Mouse (Mus musculus): Measurements from ENCODE around the gene Fchsd2. TPM values are rescaled to one million over a fixed set of nuclear protein-coding genes. Genes with fewer than 3 reads are reported as not detected.

The Fchsd2 gene
- polyA plus RNA-seq, 1 experiment from 2014 or later = 33.1 TPM

GRCm38 (mm10) chr7:101282721-101283120, 190.1 kb downstream of the Fchsd2 start:
- no peaks in the 10 kb centered on the region for H3K9me3 ChIP-seq (ENCODE audit: control insufficient read depth, low read depth, low read length)
- no peaks in the 10 kb centered on the region for H3K27me3 ChIP-seq (ENCODE audit: control insufficient read depth, insufficient read depth, low read length)
- no peak for ATAC-seq (ENCODE audit: insufficient number of reproducible peaks, insufficient read depth, low FRiP score, low read depth)
- H3K36me3 ChIP-seq (ENCODE audit: control insufficient read depth, insufficient read depth, low read length) = peaks cover 48% of the 10 kb centered on the region
- H3K4me1 ChIP-seq (ENCODE audit: control insufficient read depth, insufficient read depth, low read length) = no peaks in the 10 kb centered on the region
- no peak overlapping the region for H3K4me3 ChIP-seq (ENCODE audit: low read depth, low read length)
- H3K27ac ChIP-seq (ENCODE audit: low read length) = no peak overlapping the region
- no peak overlapping the region for H3K9ac ChIP-seq (replicated peaks; ENCODE audit: low read depth, low read length)
- 89% methylated on average over 3 of the region's 3 CpGs for WGBS
- H3K4me2 ChIP-seq (replicated peaks; ENCODE audit: low read depth, low read length) = no peak overlapping the region

- no peaks in the 10 kb centered on the region for H3K27me3 ChIP-seq (ENCODE audit: control insufficient read depth, insufficient read depth, low read length)
- 90% methylated on average over 1 of the region's 1 CpGs for WGBS
- no peak for ATAC-seq (ENCODE audit: insufficient number of reproducible peaks, insufficient read depth, low FRiP score, low read depth)
- H3K4me1 ChIP-seq (ENCODE audit: control insufficient read depth, insufficient read depth, low read length) = no peaks in the 10 kb centered on the region
- no peaks in the 10 kb centered on the region for H3K9me3 ChIP-seq (ENCODE audit: control insufficient read depth, low read depth, low read length)
- peaks cover 34% of the 10 kb centered on the region for H3K36me3 ChIP-seq (ENCODE audit: control insufficient read depth, insufficient read depth, low read length)
- no peak overlapping the region for H3K4me3 ChIP-seq (ENCODE audit: low read depth, low read length)
- no peak overlapping the region for H3K9ac ChIP-seq (replicated peaks; ENCODE audit: low read depth, low read length)
- no peak overlapping the region for H3K4me2 ChIP-seq (replicated peaks; ENCODE audit: low read depth, low read length)
- no peak overlapping the region for H3K27ac ChIP-seq (ENCODE audit: low read length)
Measured at GRCm38 (mm10) chr7:101284504-101284903, 191.8 kb downstream of the Fchsd2 start.

GRCm38 (mm10) chr7:101286891-101287290, 194.2 kb downstream of the Fchsd2 start:
- H3K9me3 ChIP-seq (ENCODE audit: control insufficient read depth, low read depth, low read length) = no peaks in the 10 kb centered on the region
- no peak overlapping the region for H3K4me2 ChIP-seq (replicated peaks; ENCODE audit: low read depth, low read length)
- H3K27ac ChIP-seq (ENCODE audit: low read length) = no peak overlapping the region
- WGBS = 84% methylated on average over 4 of the region's 4 CpGs
- no peaks in the 10 kb centered on the region for H3K27me3 ChIP-seq (ENCODE audit: control insufficient read depth, insufficient read depth, low read length)
- ATAC-seq (ENCODE audit: insufficient number of reproducible peaks, insufficient read depth, low FRiP score, low read depth) = no peak
- peaks cover 39% of the 10 kb centered on the region for H3K36me3 ChIP-seq (ENCODE audit: control insufficient read depth, insufficient read depth, low read length)
- no peak overlapping the region for H3K4me3 ChIP-seq (ENCODE audit: low read depth, low read length)
- H3K9ac ChIP-seq (replicated peaks; ENCODE audit: low read depth, low read length) = no peak overlapping the region
- no peaks in the 10 kb centered on the region for H3K4me1 ChIP-seq (ENCODE audit: control insufficient read depth, insufficient read depth, low read length)

- H3K9ac ChIP-seq (replicated peaks; ENCODE audit: low read depth, low read length) = no peak overlapping the region
- 85% methylated on average over 2 of the region's 2 CpGs for WGBS
- H3K27me3 ChIP-seq (ENCODE audit: control insufficient read depth, insufficient read depth, low read length) = no peaks in the 10 kb centered on the region
- H3K27ac ChIP-seq (ENCODE audit: low read length) = no peak overlapping the region
- no peak for ATAC-seq (ENCODE audit: insufficient number of reproducible peaks, insufficient read depth, low FRiP score, low read depth)
- no peak overlapping the region for H3K4me3 ChIP-seq (ENCODE audit: low read depth, low read length)
- H3K4me1 ChIP-seq (ENCODE audit: control insufficient read depth, insufficient read depth, low read length) = no peaks in the 10 kb centered on the region
- H3K9me3 ChIP-seq (ENCODE audit: control insufficient read depth, low read depth, low read length) = no peaks in the 10 kb centered on the region
- no peak overlapping the region for H3K4me2 ChIP-seq (replicated peaks; ENCODE audit: low read depth, low read length)
- H3K36me3 ChIP-seq (ENCODE audit: control insufficient read depth, insufficient read depth, low read length) = peaks cover 33% of the 10 kb centered on the region
Measured at GRCm38 (mm10) chr7:101287820-101288219, 195.2 kb downstream of the Fchsd2 start.

- no peaks in the 10 kb centered on the region for H3K4me1 ChIP-seq (ENCODE audit: control insufficient read depth, insufficient read depth, low read length)
- H3K27me3 ChIP-seq (ENCODE audit: control insufficient read depth, insufficient read depth, low read length) = no peaks in the 10 kb centered on the region
- no peaks in the 10 kb centered on the region for H3K9me3 ChIP-seq (ENCODE audit: control insufficient read depth, low read depth, low read length)
- H3K4me2 ChIP-seq (replicated peaks; ENCODE audit: low read depth, low read length) = no peak overlapping the region
- H3K4me3 ChIP-seq (ENCODE audit: low read depth, low read length) = no peak overlapping the region
- WGBS = 36% methylated on average over 4 of the region's 4 CpGs
- no peak overlapping the region for H3K9ac ChIP-seq (replicated peaks; ENCODE audit: low read depth, low read length)
- ATAC-seq (ENCODE audit: insufficient number of reproducible peaks, insufficient read depth, low FRiP score, low read depth) = no peak
- H3K36me3 ChIP-seq (ENCODE audit: control insufficient read depth, insufficient read depth, low read length) = peaks cover 27% of the 10 kb centered on the region
- no peak overlapping the region for H3K27ac ChIP-seq (ENCODE audit: low read length)
Measured at GRCm38 (mm10) chr7:101288436-101288835, 195.8 kb downstream of the Fchsd2 start.

GRCm38 (mm10) chr7:101290401-101290800, 197.7 kb downstream of the Fchsd2 start:
- no peak for ATAC-seq (ENCODE audit: insufficient number of reproducible peaks, insufficient read depth, low FRiP score, low read depth)
- no peaks in the 10 kb centered on the region for H3K9me3 ChIP-seq (ENCODE audit: control insufficient read depth, low read depth, low read length)
- H3K36me3 ChIP-seq (ENCODE audit: control insufficient read depth, insufficient read depth, low read length) = peaks cover 22% of the 10 kb centered on the region
- no peaks in the 10 kb centered on the region for H3K27me3 ChIP-seq (ENCODE audit: control insufficient read depth, insufficient read depth, low read length)
- H3K4me2 ChIP-seq (replicated peaks; ENCODE audit: low read depth, low read length) = no peak overlapping the region
- no peak overlapping the region for H3K9ac ChIP-seq (replicated peaks; ENCODE audit: low read depth, low read length)
- 84% methylated on average over 10 of the region's 10 CpGs for WGBS
- no peak overlapping the region for H3K27ac ChIP-seq (ENCODE audit: low read length)
- no peaks in the 10 kb centered on the region for H3K4me1 ChIP-seq (ENCODE audit: control insufficient read depth, insufficient read depth, low read length)
- H3K4me3 ChIP-seq (ENCODE audit: low read depth, low read length) = no peak overlapping the region

GRCm38 (mm10) chr7:101291211-101291610, 198.5 kb downstream of the Fchsd2 start:
- H3K9me3 ChIP-seq (ENCODE audit: control insufficient read depth, low read depth, low read length) = no peaks in the 10 kb centered on the region
- no peak overlapping the region for H3K4me3 ChIP-seq (ENCODE audit: low read depth, low read length)
- no peak overlapping the region for H3K4me2 ChIP-seq (replicated peaks; ENCODE audit: low read depth, low read length)
- no peak overlapping the region for H3K27ac ChIP-seq (ENCODE audit: low read length)
- 84% methylated on average over 5 of the region's 5 CpGs for WGBS
- ATAC-seq (ENCODE audit: insufficient number of reproducible peaks, insufficient read depth, low FRiP score, low read depth) = no peak
- no peak overlapping the region for H3K9ac ChIP-seq (replicated peaks; ENCODE audit: low read depth, low read length)
- H3K27me3 ChIP-seq (ENCODE audit: control insufficient read depth, insufficient read depth, low read length) = no peaks in the 10 kb centered on the region
- H3K36me3 ChIP-seq (ENCODE audit: control insufficient read depth, insufficient read depth, low read length) = peaks cover 16% of the 10 kb centered on the region
- no peaks in the 10 kb centered on the region for H3K4me1 ChIP-seq (ENCODE audit: control insufficient read depth, insufficient read depth, low read length)

- Histone ChIP-seq H3K27ac (ENCODE audit: low read length) (no peak overlapping the region), H3K4me2 (replicated peaks; ENCODE audit: low read depth, low read length) (no peak overlapping the region), H3K27me3 (ENCODE audit: control insufficient read depth, insufficient read depth, low read length) (no peaks in the 10 kb centered on the region), H3K4me1 (ENCODE audit: control insufficient read depth, insufficient read depth, low read length) (no peaks in the 10 kb centered on the region), H3K36me3 (ENCODE audit: control insufficient read depth, insufficient read depth, low read length) (peaks cover 14% of the 10 kb centered on the region), H3K9ac (replicated peaks; ENCODE audit: low read depth, low read length) (no peak overlapping the region), H3K4me3 (ENCODE audit: low read depth, low read length) (no peak overlapping the region), H3K9me3 (ENCODE audit: control insufficient read depth, low read depth, low read length) (no peaks in the 10 kb centered on the region)
- no peak for ATAC-seq (ENCODE audit: insufficient number of reproducible peaks, insufficient read depth, low FRiP score, low read depth)
- 91% methylated on average over 8 of the region's 8 CpGs for WGBS
Measured at GRCm38 (mm10) chr7:101291641-101292040, 199.0 kb downstream of the Fchsd2 start.

GRCm38 (mm10) chr7:101292086-101292485, 199.4 kb downstream of the Fchsd2 start:
- 60% methylated on average over 4 of the region's 4 CpGs for WGBS

More at GRCm38 (mm10) chr7:101292086-101292485, 199.4 kb downstream of the Fchsd2 start:
- H3K9ac ChIP-seq (replicated peaks; ENCODE audit: low read depth, low read length) = no peak overlapping the region
- H3K9me3 ChIP-seq (ENCODE audit: control insufficient read depth, low read depth, low read length) = no peaks in the 10 kb centered on the region
- peaks cover 10% of the 10 kb centered on the region for H3K36me3 ChIP-seq (ENCODE audit: control insufficient read depth, insufficient read depth, low read length)
- H3K4me2 ChIP-seq (replicated peaks; ENCODE audit: low read depth, low read length) = no peak overlapping the region
- 0 out of 2 replicates have a peak, but pooled peaks cover 4% of the 10 kb centered on the region for H3K4me1 ChIP-seq (ENCODE audit: control insufficient read depth, insufficient read depth, low read length)
- no peak overlapping the region for H3K27ac ChIP-seq (ENCODE audit: low read length)
- no peak overlapping the region for H3K4me3 ChIP-seq (ENCODE audit: low read depth, low read length)
- ATAC-seq (ENCODE audit: insufficient number of reproducible peaks, insufficient read depth, low FRiP score, low read depth) = no peak
- H3K27me3 ChIP-seq (ENCODE audit: control insufficient read depth, insufficient read depth, low read length) = no peaks in the 10 kb centered on the region

Measured in stomach, embryonic 14.5 days (tissue).